Mouse (Mus musculus): ENCODE data around the gene Lmx1b. TPM values are rescaled to one million over a fixed set of nuclear protein-coding genes. Genes with fewer than 3 reads are reported as not detected.

Gene Lmx1b
- polyA plus RNA-seq (2016; fragmentation: Nextera tagmentation; extraction: Ambion mirVana) = 11.0 and 13.9 TPM in 2 replicates

DNA sequence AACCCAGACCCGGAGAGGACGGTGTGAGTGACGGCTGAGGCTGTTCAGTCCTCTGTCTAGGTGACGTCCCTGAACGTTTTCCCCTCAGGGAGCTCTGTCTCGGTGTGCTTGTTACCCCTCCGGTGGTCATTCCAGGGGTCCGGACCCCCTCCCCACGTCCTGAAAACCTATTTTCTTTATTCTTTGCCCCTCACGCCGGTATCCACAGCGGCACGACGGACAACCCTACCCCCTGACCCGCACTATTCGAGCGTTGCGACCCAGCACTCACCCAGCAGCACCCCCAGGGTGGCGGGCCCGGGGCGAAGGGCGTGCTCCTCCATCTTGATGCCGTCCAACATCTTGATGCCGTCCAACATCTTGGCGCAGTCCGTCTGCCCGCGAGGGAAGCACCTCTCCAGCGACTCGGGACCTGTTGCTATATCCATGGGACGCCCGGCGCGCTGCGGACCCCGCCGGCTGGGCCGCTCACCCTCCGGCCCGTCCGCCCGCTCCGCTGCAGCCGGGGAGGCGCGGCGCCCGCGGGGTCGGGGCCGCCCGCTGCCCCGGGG is at the start of gene Lmx1b:
Lmx1b (minus strand) TSS at position 341 of the 551 bp plus-strand sequence.
- Histone ChIP-seq H3K36me3 (peaks cover 49% of the 10 kb centered on the region), H3K4me1 (peaks cover 84% of the 10 kb centered on the region), H3K9me3 (replicated peaks) (no peaks in the 10 kb centered on the region), H3K27me3 (ENCODE audit: low read depth, poor library complexity, severe bottlenecking) (peaks cover 91% of the 10 kb centered on the region), H3K27ac (peak within 1 kb of the TSS; percentile 93), H3K4me3 (peak within 1 kb of the TSS; percentile 79)
- 4% methylated on average over 53 of the region's 53 CpGs for WGBS
- DNase-seq (ENCODE audit: low spot score) = peak; percentile 68

DNA sequence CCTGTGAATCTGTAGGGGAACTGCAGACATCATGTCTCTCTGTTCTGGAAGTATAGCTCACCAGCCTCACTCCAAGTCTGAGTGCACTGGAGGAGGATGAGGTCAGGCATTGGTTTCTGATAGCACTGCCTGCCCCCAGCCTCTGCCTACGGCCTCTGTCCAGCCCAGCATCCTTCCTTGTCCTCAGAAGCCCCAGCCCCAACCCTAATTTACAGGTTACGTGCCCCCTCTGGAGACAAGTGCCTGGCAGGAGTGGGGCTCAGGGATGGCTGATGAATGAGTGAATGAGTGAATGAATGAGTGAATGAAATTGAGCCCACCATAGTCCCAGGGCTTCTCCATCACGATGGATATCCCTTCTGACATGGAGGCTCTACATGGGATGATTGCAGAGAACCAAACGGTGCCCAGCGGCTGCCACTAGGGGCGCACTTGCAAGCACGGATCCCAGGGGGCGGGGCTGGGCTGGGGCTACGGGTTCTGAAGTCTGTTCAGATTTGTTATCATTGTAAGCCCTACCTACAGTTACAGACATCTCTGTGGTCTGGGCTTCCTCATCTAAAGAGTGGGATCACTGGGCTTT is 49.7 kb upstream of the Lmx1b start:
- H3K36me3 ChIP-seq = no peaks in the 10 kb centered on the region
- DNase-seq (ENCODE audit: low spot score) = peak; percentile 85
- H3K4me1 ChIP-seq = peaks cover 24% of the 10 kb centered on the region
- no peaks in the 10 kb centered on the region for H3K9me3 ChIP-seq (replicated peaks)
- H3K27me3 ChIP-seq (ENCODE audit: low read depth, poor library complexity, severe bottlenecking) = peaks cover 44% of the 10 kb centered on the region
- H3K27ac ChIP-seq = peak overlapping the region; percentile 37; the same call in 1 of the 2 replicates
- 29% methylated on average over 9 of the region's 9 CpGs for WGBS
- no peak overlapping the region for H3K4me3 ChIP-seq

DNA sequence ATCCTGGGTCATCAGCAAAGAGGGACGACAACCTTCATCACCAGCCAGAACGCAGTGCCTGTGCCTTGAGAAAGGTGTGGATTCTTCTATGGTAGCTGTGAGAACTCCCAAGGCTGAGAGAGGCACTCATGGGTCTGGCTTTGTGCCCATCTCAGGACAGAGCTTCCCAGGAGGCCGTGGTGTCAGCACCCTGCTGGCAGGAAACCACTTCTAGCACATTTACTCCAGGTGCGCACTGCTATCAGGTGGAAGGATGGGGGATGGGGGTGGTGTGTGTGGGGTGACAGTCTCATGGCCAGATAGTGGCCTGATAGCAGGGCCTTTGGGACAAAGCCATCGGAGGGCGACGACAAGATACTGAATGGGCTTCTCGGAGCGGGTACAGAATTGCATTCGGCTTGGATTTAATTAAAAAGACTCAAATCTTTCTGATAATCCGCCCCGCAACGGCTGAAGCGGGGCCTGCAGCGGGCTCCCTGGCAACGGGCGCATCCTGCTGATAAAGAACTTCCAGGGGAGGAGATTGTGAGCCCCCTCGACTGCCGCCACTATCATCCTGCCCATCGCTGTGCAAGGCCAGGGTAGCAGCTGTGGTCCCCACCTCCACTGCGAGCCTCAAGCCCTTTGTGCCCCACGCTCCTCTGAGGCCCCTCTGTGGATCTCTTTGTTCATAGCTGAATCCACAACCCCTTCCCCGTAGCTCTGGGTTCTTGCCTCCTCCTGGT is 49.0 kb upstream of the Lmx1b start:
- H3K36me3 ChIP-seq = no peaks in the 10 kb centered on the region
- H3K9me3 ChIP-seq (replicated peaks) = no peaks in the 10 kb centered on the region
- peaks cover 44% of the 10 kb centered on the region for H3K27me3 ChIP-seq (ENCODE audit: low read depth, poor library complexity, severe bottlenecking)
- no peak for DNase-seq (ENCODE audit: low spot score)
- WGBS = 52% methylated on average over 23 of the region's 23 CpGs
- H3K27ac ChIP-seq = peak overlapping the region; percentile 37; the same call in 1 of the 2 replicates
- peaks cover 27% of the 10 kb centered on the region for H3K4me1 ChIP-seq
- no peak overlapping the region for H3K4me3 ChIP-seq

DNA sequence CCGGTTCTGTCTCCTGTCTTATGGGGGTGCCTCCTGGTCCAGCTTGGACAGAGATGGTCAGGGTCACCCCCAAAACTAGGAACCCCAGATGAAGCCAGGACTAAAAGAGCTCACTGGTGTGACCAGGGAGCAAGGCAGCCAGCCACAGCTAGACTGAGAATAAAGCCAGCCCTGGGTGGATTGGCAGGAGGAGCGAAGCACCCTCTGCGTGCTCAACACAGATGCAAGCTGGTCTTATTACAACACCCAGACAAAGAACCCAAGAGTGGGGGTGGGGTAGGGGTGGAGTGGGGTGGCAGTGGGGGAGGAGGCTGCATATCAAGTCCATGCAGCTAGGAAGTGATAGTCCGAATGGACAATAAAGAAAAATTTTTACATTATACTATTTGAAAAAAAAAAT is 43.3 kb upstream of the Lmx1b start:
- H3K36me3 ChIP-seq = no peaks in the 10 kb centered on the region
- H3K9me3 ChIP-seq (replicated peaks) = no peaks in the 10 kb centered on the region
- DNase-seq (ENCODE audit: low spot score) = no peak
- H3K27ac ChIP-seq = peak overlapping the region; percentile 80
- peaks cover 5% of the 10 kb centered on the region for H3K27me3 ChIP-seq (ENCODE audit: low read depth, poor library complexity, severe bottlenecking)
- H3K4me1 ChIP-seq = peaks cover 36% of the 10 kb centered on the region
- 0 out of 2 replicates have a peak overlapping the region, but pooled peaks have one; percentile 7 for H3K4me3 ChIP-seq
- 60% methylated on average over 4 of the region's 4 CpGs for WGBS

DNA sequence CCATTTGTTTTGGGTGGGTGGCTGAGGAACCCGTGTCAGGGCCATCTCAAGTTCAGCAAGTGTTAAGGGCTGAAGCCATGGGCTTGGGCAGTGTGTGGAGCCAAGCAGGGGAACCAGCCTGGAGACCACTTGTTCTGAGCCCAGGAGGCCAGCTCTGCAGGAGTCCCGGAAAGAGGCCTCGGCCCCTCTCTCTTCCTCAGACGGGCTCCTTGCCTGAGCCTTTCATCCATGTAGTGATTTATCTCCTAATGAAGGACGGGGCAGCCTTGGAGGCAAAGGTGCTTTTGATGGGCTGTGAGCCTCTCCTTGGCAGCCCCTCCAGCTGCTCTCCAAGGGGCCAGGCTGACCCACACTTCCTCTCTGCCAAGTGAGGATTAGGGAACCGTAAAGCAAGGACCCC is 42.8 kb upstream of the Lmx1b start:
- peak; percentile 53 for DNase-seq (ENCODE audit: low spot score)
- 5% methylated on average over 6 of the region's 6 CpGs for WGBS
- no peaks in the 10 kb centered on the region for H3K36me3 ChIP-seq

DNA sequence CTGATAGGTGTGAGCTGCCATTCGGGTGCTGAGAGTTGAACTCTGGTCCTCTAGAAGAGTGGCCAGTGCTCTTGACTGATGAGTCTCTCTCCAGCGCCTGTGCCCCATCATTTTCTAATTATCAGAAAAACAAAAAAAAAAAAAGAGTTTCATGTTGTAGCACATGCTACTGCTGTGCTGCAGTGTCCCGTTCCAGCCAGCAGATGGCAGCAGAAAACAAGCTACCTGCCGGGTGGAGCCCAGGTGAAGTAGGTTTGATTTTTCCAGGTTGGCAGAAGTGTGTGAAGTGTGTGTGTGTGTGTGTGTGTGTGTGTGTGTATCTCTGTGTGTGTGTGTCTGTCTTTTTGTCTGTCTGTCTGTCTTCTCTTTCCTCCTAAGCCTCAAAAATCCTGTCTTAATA is 41.9 kb upstream of the Lmx1b start:
- H3K27ac ChIP-seq = no peak overlapping the region
- no peak overlapping the region for H3K4me3 ChIP-seq
- no peaks in the 10 kb centered on the region for H3K36me3 ChIP-seq
- 7% methylated on average over 4 of the region's 4 CpGs for WGBS
- peak; percentile 86 for DNase-seq (ENCODE audit: low spot score)
- H3K27me3 ChIP-seq (ENCODE audit: low read depth, poor library complexity, severe bottlenecking) = peaks cover 4% of the 10 kb centered on the region; the same call in 1 of the 2 replicates
- no peaks in the 10 kb centered on the region for H3K9me3 ChIP-seq (replicated peaks)
- H3K4me1 ChIP-seq = peaks cover 39% of the 10 kb centered on the region

More for the DNA sequence above, 42.8 kb upstream of the Lmx1b start:
- Histone ChIP-seq H3K4me1 (peaks cover 32% of the 10 kb centered on the region), H3K9me3 (replicated peaks) (no peaks in the 10 kb centered on the region), H3K27ac (peak overlapping the region; percentile 80), H3K27me3 (ENCODE audit: low read depth, poor library complexity, severe bottlenecking) (no peaks in the 10 kb centered on the region; the same call in 1 of the 2 replicates), H3K4me3 (0 out of 2 replicates have a peak overlapping the region, but pooled peaks have one; percentile 7)

DNA sequence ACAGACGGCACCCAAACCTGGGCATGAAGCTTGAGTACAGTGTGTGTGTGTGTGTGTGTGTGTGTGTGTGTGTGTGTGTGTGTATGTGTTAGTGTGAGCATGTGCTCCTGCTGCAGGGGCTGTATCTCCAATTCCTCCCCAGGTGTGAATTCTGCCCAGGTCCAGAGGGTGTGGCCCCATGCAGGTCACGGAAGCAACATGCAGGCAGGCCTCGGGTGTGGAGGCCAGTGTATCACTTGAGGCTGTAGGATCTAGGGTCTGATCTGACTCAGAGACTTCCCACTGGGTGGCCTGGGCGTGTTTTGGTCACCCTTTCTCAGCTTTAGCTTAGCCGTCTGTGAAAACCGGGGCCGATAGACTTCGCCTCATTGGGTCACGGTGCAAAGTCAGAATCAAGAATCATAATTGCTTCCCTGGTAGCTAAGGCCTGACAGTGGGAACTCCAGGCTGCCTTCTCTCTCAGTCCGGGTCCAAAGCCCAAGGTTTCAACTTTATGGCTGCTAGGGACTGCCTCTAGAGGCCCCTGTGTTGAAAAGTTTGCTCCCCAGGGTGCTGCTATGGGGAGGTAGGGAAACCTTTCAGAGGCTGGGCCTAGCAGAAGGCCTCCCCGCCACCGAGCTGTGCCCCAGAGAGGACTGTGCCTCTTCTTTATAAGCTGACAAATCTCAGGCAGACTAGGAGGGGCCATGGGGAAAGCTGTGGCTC is 38.8 kb upstream of the Lmx1b start:
- WGBS = 78% methylated on average over 12 of the region's 12 CpGs
- DNase-seq (ENCODE audit: low spot score) = no peak
- H3K27ac ChIP-seq = 0 out of 2 replicates have a peak overlapping the region, but pooled peaks have one; percentile 28

DNA sequence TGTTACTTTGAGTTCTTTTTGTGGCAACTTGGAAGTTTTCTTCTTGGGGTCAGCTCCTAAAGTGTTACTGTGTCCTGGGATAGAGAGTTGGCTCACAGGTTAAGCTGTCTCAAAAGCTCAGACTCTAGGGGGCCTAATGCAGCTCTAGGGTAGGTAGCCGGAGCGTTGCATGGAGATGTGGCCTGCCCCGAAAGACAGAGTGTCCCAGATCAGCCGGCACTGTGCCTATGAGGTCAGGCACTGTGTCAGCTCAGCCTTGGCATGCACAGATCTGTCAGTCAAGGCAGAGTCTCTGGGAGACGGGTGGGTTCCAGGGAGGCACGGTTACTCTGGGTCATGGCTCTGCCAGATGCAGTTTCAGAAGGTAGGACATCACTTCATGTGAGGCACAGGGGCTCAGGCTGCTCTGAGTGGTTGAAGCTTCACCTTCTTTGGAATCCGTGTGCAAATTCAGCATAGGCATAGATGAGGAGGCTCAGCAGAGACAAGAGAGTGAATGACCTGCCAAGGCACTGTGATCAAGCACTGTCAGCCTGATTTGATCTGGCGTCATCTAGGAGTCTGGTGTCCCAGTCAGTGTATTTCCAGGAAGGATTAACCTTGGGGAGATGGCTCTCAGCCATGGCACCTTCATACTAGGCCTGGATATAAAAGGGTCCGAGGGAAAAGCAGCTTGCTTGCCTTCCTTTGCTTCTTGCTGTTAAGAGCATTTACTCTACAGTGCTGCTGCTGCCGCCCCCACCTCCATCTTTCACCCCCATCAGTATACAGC is 32.6 kb upstream of the Lmx1b start:
- Histone ChIP-seq H3K27me3 (ENCODE audit: low read depth, poor library complexity, severe bottlenecking) (0 out of 2 replicates have a peak, but pooled peaks cover 11% of the 10 kb centered on the region), H3K9me3 (replicated peaks) (no peaks in the 10 kb centered on the region), H3K27ac (no peak overlapping the region), H3K4me1 (peaks cover 6% of the 10 kb centered on the region), H3K36me3 (no peaks in the 10 kb centered on the region), H3K4me3 (no peak overlapping the region)
- 82% methylated on average over 10 of the region's 10 CpGs for WGBS
- DNase-seq (ENCODE audit: low spot score) = no peak

More for the DNA sequence above, 38.8 kb upstream of the Lmx1b start:
- Histone ChIP-seq H3K27me3 (ENCODE audit: low read depth, poor library complexity, severe bottlenecking) (peaks cover 4% of the 10 kb centered on the region; the same call in 1 of the 2 replicates), H3K9me3 (replicated peaks) (no peaks in the 10 kb centered on the region), H3K4me3 (no peak overlapping the region), H3K4me1 (peaks cover 35% of the 10 kb centered on the region), H3K36me3 (no peaks in the 10 kb centered on the region)

DNA sequence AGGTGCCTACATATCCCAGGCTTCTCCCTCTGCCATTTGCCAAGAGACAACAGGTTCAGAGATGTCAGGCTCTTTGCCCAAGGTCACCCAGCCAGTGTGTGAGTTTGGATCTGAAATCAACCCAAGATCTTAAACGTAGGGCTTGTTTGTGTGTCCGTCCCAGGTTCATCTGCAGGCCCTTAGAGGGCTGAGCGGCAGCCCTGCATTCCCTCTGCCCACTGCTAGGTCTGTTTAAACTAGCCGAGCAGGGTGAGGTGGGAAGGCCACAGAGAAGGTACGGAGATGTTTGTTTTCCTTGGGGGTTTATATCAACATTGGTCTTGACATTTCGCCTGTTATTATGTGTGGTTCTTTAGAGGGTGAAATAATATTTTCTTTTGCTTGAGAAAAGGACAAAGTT is 28.4 kb upstream of the Lmx1b start:
- no peak overlapping the region for H3K4me3 ChIP-seq
- WGBS = 86% methylated on average over 6 of the region's 6 CpGs
- peaks cover 12% of the 10 kb centered on the region; the same call in 1 of the 2 replicates for H3K27me3 ChIP-seq (ENCODE audit: low read depth, poor library complexity, severe bottlenecking)
- no peaks in the 10 kb centered on the region for H3K9me3 ChIP-seq (replicated peaks)
- DNase-seq (ENCODE audit: low spot score) = no peak
- no peaks in the 10 kb centered on the region for H3K36me3 ChIP-seq
- no peak overlapping the region for H3K27ac ChIP-seq
- H3K4me1 ChIP-seq = peaks cover 31% of the 10 kb centered on the region

DNA sequence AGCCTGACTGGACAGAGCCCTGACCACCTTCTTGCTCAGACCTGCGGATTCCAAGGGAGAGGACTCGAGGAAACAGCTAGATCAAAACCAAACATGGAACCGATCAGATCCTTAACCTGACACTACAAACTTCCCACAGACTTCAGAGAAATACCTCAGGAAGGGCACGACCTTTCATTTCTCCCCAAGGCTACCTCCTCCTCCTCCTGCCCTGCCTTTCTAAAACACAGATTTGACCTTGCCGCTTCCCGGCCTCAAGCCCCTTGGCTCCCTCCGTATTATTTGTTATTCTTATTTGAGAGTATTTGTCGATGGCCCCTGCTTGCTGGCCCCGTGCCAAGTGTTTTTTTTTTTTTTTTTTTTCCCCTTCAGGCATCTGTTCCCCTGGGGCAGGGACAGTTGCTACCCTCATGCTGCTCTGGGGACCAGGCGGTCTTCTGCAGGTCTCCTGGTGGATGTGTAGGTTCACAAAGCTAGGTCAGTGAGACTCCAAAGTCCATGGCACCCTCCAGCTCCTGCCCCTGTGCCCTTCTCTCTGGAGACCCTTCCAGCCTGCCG is 26.2 kb upstream of the Lmx1b start:
- no peaks in the 10 kb centered on the region for H3K36me3 ChIP-seq
- H3K9me3 ChIP-seq (replicated peaks) = no peaks in the 10 kb centered on the region
- peaks cover 5% of the 10 kb centered on the region; the same call in 1 of the 2 replicates for H3K27me3 ChIP-seq (ENCODE audit: low read depth, poor library complexity, severe bottlenecking)
- WGBS = 36% methylated on average over 11 of the region's 11 CpGs
- no peak overlapping the region for H3K4me3 ChIP-seq
- H3K27ac ChIP-seq = peak overlapping the region; percentile 44; the same call in 1 of the 2 replicates
- no peak for DNase-seq (ENCODE audit: low spot score)
- peaks cover 31% of the 10 kb centered on the region for H3K4me1 ChIP-seq

DNA sequence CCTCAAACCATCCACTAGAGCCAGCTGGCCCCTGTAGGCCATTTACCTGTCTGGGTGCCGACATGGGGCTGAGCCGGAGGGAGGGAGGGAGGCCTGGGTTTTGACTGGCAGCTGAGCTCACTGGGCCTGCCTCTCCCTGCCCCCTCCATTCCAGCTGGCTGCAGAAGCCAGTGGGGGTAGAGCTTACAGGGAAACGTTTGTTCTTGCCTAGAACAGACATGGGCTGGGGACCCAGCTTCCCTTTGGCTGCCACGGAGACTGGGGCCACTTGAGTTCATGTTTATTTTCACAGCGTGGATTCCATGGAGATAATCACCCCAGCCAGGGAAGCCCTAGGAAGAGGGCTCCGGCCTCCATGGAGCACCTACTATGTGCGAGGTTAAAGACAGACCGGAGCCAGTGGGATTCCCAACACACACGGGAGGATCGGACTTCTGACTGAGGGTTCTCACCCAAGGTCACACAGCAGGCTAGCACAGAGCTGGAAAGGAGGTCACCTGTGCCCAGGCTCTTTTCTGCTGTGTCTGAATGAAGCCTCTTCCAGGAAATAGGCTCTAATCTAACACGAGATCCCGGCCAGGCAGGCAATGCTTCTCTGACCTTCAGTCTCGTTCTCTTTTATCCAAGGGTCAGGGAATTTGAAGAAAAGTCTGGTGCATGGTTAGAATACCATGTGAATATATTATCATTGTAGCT is 25.2 kb upstream of the Lmx1b start:
- Histone ChIP-seq H3K27me3 (ENCODE audit: low read depth, poor library complexity, severe bottlenecking) (peaks cover 5% of the 10 kb centered on the region; the same call in 1 of the 2 replicates), H3K36me3 (no peaks in the 10 kb centered on the region), H3K4me1 (peaks cover 31% of the 10 kb centered on the region), H3K27ac (peak overlapping the region; percentile 4; the same call in 1 of the 2 replicates), H3K4me3 (no peak overlapping the region), H3K9me3 (replicated peaks) (no peaks in the 10 kb centered on the region)
- 34% methylated on average over 13 of the region's 13 CpGs for WGBS
- no peak for DNase-seq (ENCODE audit: low spot score)

Data from limb, embryonic 10.5 days (tissue).